Mouse (Mus musculus): Measurements from ENCODE around the gene Shisal1.

DNA sequence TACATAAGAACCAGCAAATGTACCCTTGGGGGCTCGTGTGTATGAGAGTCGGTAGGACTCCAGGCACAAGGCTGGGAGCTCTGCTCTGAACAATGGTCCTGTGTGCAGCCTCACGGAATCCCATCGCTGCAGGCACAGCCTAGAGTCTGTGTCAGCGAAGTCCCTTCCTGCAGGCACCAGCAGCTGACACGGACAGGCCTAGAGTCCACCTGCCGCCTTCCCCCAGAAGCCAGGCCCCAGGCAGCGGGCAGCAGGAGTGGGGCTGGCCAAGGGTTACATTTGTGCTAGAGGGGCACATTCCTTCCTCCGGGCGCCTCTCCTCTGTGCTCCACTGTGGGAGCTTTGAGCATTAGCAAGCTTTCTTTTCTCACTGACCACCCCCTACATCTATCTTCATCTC lies 3.3 kb downstream of the Shisal1 start:
- TF ChIP-seq EP300 (IDR thresholded peaks at IDR 0.05; ENCODE audit: low read depth), result no peak
- TF ChIP-seq CTCF (IDR thresholded peaks at IDR 0.05; ENCODE audit: low read depth), result no peak

Data from heart, postnatal 0 days (tissue).